Mouse (Mus musculus): ENCODE measurements around the gene Rps26. TPM values are rescaled to one million over a fixed set of nuclear protein-coding genes. Genes with fewer than 3 reads are reported as not detected.

Rps26 gene
- total RNA-seq, 2 experiments from 2014 or later: 696 to 753 TPM

Small RNA genes within 50 kb of the gene (microRNA-seq; reads per million reads assigned to microRNA genes)
- not detected for gene Mir6917

Other genes with a start within 250 kb of the Rps26 start
- gene Ankrd52, start 249.6 kb downstream of the Rps26 start, total RNA-seq (2021): 10 to 100 TPM; 53.3 to 57.8 TPM
- gene Slc39a5, start 225.5 kb downstream of the Rps26 start, total RNA-seq (2021): 1 to 10 TPM; 2.3 to 5.9 TPM
- 10 to 100 TPM; 58.0 to 59.9 TPM for gene Nabp2, start 215.3 kb downstream of the Rps26 start, total RNA-seq (2021)
- 10 to 100 TPM; 37.4 TPM for gene Rnf41, start 215.1 kb downstream of the Rps26 start, total RNA-seq (2021)
- 100 to 1,000 TPM in 1 of 2 experiments, 10 to 100 TPM in 1; 94.1 to 123 TPM for gene Smarcc2, start 167.5 kb downstream of the Rps26 start, total RNA-seq (2021)
- 100 to 1,000 TPM; 739 to 765 TPM for gene Myl6, start 132.6 kb downstream of the Rps26 start, total RNA-seq (2021)
- 10 to 100 TPM; 10.9 to 17.3 TPM for gene Myl6b, start 128.1 kb downstream of the Rps26 start, total RNA-seq (2021)
- 10 to 100 TPM; 31.5 to 41.5 TPM for gene Esyt1, start 100.9 kb downstream of the Rps26 start, total RNA-seq (2021)
- 10 to 100 TPM; 10.5 to 14.7 TPM for gene Zc3h10, start 79.0 kb downstream of the Rps26 start, total RNA-seq (2021)
- gene Rpl41, start 77.4 kb downstream of the Rps26 start, total RNA-seq (2021): 1,000 to 10,000 TPM; 2,762 to 2,852 TPM
- gene Pa2g4, start 60.8 kb downstream of the Rps26 start, total RNA-seq (2021): 10 to 100 TPM; 85.1 to 90.9 TPM
- 10 to 100 TPM in 1 of 2 experiments, 1 to 10 TPM in 1; 10.0 to 11.1 TPM for gene Erbb3, start 37.1 kb downstream of the Rps26 start, total RNA-seq (2021)
- 1 to 10 TPM in 1 of 2 experiments, under 1 TPM in 1; 0.87 to 2.2 TPM for gene Ikzf4, start 19.2 kb upstream of the Rps26 start, total RNA-seq (2021)
- gene Suox, start 47.3 kb upstream of the Rps26 start, total RNA-seq (2021): 10 to 100 TPM; 19.8 to 24.2 TPM
- 10 to 100 TPM; 91.4 to 96.1 TPM for gene Rab5b, start 69.5 kb upstream of the Rps26 start, total RNA-seq (2021)
- 1 to 10 TPM; 2.1 to 2.7 TPM for gene Pmel, start 77.4 kb upstream of the Rps26 start, total RNA-seq (2021)
- 10 to 100 TPM; 33.2 to 38.6 TPM for gene Cdk2, start 78.3 kb upstream of the Rps26 start, total RNA-seq (2021)
- gene Dgka, start 118.1 kb upstream of the Rps26 start, total RNA-seq (2021): 10 to 100 TPM; 16.2 to 17.2 TPM
- 10 to 100 TPM; 24.3 to 26.3 TPM for gene Pym1, start 121.1 kb upstream of the Rps26 start, total RNA-seq (2021)
- 10 to 100 TPM; 22.1 to 23.9 TPM for gene Mmp19, start 164.2 kb upstream of the Rps26 start, total RNA-seq (2021)
- 10 to 100 TPM; 57.7 to 64.9 TPM for gene Dnajc14, start 177.3 kb upstream of the Rps26 start, total RNA-seq (2021)
- 10 to 100 TPM; 11.0 to 14.1 TPM for gene Tmem198b, start 177.6 kb upstream of the Rps26 start, total RNA-seq (2021)
- gene Sarnp, start 190.6 kb upstream of the Rps26 start, total RNA-seq (2021): 10 to 100 TPM; 52.0 to 55.0 TPM
- 10 to 100 TPM; 28.3 to 30.2 TPM for gene Ormdl2, start 194.9 kb upstream of the Rps26 start, total RNA-seq (2021)